Mouse (Mus musculus): ENCODE data around the gene Ugcg. TPM values are rescaled to one million over a fixed set of nuclear protein-coding genes. Genes with fewer than 3 reads are reported as not detected.

The Ugcg gene
- polyA plus RNA-seq, 1 experiment = 24.0 TPM

DNA sequence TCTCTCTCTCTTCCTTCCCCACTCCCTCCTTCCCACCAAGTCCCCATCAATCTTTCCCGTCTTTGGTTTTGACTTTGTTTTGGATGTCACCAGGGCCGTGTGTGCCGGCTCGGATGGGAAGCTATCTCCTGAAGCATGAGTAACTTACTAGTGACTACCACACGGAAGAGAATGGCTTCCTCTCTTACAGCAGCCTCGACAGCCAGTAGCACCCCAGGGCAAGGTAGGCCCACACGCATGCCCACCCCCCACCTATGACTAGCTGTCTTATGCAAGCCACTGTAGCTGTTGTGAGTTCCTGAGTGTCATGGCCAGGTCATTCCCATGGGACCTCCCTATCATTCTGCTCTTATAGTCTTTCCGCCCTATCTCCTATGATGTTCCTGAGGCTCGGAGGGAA, 38.0 kb downstream of the Ugcg start:
- TF ChIP-seq MYOG (IDR thresholded peaks at IDR 0.05; ENCODE audit: control insufficient read depth in 1 of 3, insufficient read depth in 1 of 3, insufficient read length in 2 of 3, low read depth in 2 of 3) = no peak
- TF ChIP-seq POLR2AphosphoS2 (IDR thresholded peaks at IDR 0.05; ENCODE audit: insufficient read length, low read depth) = peak; percentile 54

DNA sequence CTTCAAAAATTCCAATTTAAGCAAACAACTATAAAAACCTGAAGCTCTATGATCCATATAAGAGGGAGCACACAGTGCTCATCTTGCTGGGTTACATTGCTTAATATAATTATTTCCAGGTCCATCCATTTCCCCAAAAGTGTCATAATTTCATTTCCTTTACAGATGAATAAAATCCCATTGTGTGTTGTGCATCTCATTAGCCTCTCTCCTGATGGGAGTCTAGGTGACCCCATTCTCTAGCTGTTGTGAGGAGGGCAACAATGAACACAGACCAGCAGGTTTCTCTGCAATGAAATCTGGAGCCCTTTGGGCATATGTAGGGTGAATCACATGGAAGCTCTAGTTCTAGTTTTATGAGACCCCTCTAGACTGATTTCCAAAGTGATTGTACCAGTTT, 39.9 kb downstream of the Ugcg start:
- TF ChIP-seq CEBPB (IDR thresholded peaks at IDR 0.05; ENCODE audit: insufficient read depth, poor library complexity, severe bottlenecking) = no peak
- TF ChIP-seq MYOD1 (IDR thresholded peaks at IDR 0.05; ENCODE audit: control insufficient read depth in 1 of 3, insufficient read length in 2 of 3, low read depth in 2 of 3) = no peak
- no peak for TF ChIP-seq SRF (IDR thresholded peaks at IDR 0.05; ENCODE audit: control insufficient read depth, insufficient read length, low read depth)
- no peak for TF ChIP-seq REST (IDR thresholded peaks at IDR 0.05; ENCODE audit: insufficient read depth, insufficient read length)
- TF ChIP-seq MYOG (IDR thresholded peaks at IDR 0.05; ENCODE audit: control insufficient read depth in 1 of 3, insufficient read depth in 1 of 3, insufficient read length in 2 of 3, low read depth in 2 of 3) = no peak
- TF ChIP-seq TCF3 (IDR thresholded peaks at IDR 0.05; ENCODE audit: insufficient read length, low read depth) = no peak
- Histone ChIP-seq H3K27me3 (ENCODE audit: control insufficient read depth, insufficient read depth, insufficient read length) (no peaks in the 10 kb centered on the region), H3K4me2 (ENCODE audit: low read depth) (no peak overlapping the region), H3K4me3 (no peak overlapping the region), H3K36me3 (ENCODE audit: control insufficient read depth, insufficient read depth) (peaks cover 17% of the 10 kb centered on the region), H3ac (ENCODE audit: control insufficient read depth, insufficient read length) (no peak overlapping the region), H3K79me2 (ENCODE audit: control insufficient read depth, insufficient read depth) (no peaks in the 10 kb centered on the region)

More for the DNA sequence above, 38.0 kb downstream of the Ugcg start:
- no peak overlapping the region for H3K4me2 ChIP-seq (ENCODE audit: low read depth)
- no peak overlapping the region for H3K4me3 ChIP-seq
- H3ac ChIP-seq (ENCODE audit: control insufficient read depth, insufficient read length) = no peak overlapping the region
- peaks cover 36% of the 10 kb centered on the region for H3K36me3 ChIP-seq (ENCODE audit: control insufficient read depth, insufficient read depth)
- no peaks in the 10 kb centered on the region for H3K27me3 ChIP-seq (ENCODE audit: control insufficient read depth, insufficient read depth, insufficient read length)
- peaks cover 2% of the 10 kb centered on the region for H3K79me2 ChIP-seq (ENCODE audit: control insufficient read depth, insufficient read depth)

DNA sequence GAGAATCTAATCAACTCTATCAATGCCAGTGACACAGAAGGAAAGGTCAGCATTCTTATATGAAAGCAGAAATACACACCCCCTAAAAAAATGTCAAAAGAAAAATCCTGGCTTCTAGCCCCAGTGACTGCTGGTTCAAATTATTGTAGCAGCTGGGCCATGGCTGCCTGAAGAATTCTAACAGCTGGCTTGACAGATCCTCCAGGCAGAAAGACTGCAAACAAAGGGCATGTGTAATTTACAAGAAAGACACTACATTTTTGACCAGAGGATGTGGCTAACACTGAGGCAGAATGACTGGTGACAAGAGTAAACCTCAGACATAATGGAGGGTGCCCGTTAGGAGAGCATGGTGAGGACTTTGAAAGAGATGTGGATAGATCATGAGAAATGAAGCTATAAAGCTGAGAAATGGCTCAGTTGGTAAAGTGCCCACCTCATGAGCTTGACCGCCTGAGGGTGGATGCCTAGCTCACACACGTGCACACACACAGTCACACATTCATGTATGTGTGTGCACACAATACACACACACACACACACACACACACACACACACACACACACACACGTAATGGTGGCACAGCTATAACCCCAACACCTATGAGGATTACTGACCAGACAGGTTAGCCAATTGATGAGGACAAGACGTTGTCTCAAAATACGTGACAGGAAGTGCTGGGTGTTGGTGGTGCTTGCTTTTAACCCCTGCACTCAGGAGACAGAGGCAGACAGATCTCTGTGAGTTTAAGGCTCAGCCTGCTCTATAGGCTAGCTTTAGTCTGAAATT, 42.4 kb downstream of the Ugcg start:
- Histone ChIP-seq H3K27me3 (ENCODE audit: control insufficient read depth, insufficient read depth, insufficient read length) (no peaks in the 10 kb centered on the region), H3K79me2 (ENCODE audit: control insufficient read depth, insufficient read depth) (no peaks in the 10 kb centered on the region), H3K4me3 (no peak overlapping the region), H3K36me3 (ENCODE audit: control insufficient read depth, insufficient read depth) (peaks cover 11% of the 10 kb centered on the region), H3ac (ENCODE audit: control insufficient read depth, insufficient read length) (no peak overlapping the region), H3K4me2 (ENCODE audit: low read depth) (peak overlapping the region; percentile 31)
- TF ChIP-seq USF1 (IDR thresholded peaks at IDR 0.05; ENCODE audit: low read depth) (no peak), MYOG (IDR thresholded peaks at IDR 0.05; ENCODE audit: control insufficient read depth in 1 of 3, insufficient read depth in 1 of 3, insufficient read length in 2 of 3, low read depth in 2 of 3) (peak in 2 of 3 experiments; percentile 42 to 46), POLR2A (IDR thresholded peaks at IDR 0.05; ENCODE audit: insufficient read length, low read depth) (no peak), POLR2AphosphoS2 (IDR thresholded peaks at IDR 0.05; ENCODE audit: insufficient read length, low read depth) (no peak), CEBPB (IDR thresholded peaks at IDR 0.05; ENCODE audit: insufficient read depth, poor library complexity, severe bottlenecking) (no peak), MAX (IDR thresholded peaks at IDR 0.05; ENCODE audit: low read depth) (no peak), SRF (IDR thresholded peaks at IDR 0.05; ENCODE audit: control insufficient read depth, insufficient read length, low read depth) (no peak), REST (IDR thresholded peaks at IDR 0.05; ENCODE audit: insufficient read depth, insufficient read length) (no peak), E2F4 (IDR thresholded peaks at IDR 0.05; ENCODE audit: insufficient read depth) (no peak), MYOD1 (IDR thresholded peaks at IDR 0.05; ENCODE audit: control insufficient read depth in 1 of 3, insufficient read length in 2 of 3, low read depth in 2 of 3) (peak; percentile 89 to 92 (median 92)), TCF3 (IDR thresholded peaks at IDR 0.05; ENCODE audit: insufficient read length, low read depth) (peak; percentile 45), TCF12 (IDR thresholded peaks at IDR 0.05; ENCODE audit: insufficient read depth, poor library complexity, severe bottlenecking) (peak; percentile 88)

DNA sequence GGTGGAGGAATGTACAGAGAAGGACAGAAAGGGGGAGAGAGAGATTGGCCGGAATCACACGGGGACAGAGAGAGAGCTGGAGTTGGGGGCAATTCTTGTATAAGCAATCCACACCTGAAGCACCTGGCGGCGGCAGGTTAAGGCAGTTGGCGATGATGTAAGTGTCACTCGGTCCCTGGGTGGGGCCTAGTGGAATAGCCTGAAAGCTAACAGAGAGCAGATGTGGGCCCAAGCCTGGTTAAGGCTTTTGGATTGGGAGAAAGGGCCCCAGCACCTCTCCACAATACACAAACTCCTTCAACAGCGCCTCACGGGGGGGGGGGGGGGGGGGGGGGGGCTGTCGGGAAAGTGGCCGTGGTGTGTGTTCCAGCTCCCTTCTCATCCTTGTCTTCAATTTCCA, 45.0 kb downstream of the Ugcg start:
- TF ChIP-seq MYOD1 (IDR thresholded peaks at IDR 0.05; ENCODE audit: control insufficient read depth in 1 of 3, insufficient read length in 2 of 3, low read depth in 2 of 3) = no peak
- TF ChIP-seq SRF (IDR thresholded peaks at IDR 0.05; ENCODE audit: control insufficient read depth, insufficient read length, low read depth) = no peak
- TF ChIP-seq MAX (IDR thresholded peaks at IDR 0.05; ENCODE audit: low read depth) = no peak
- TF ChIP-seq E2F4 (IDR thresholded peaks at IDR 0.05; ENCODE audit: insufficient read depth) = no peak
- TF ChIP-seq REST (IDR thresholded peaks at IDR 0.05; ENCODE audit: insufficient read depth, insufficient read length) = no peak
- TF ChIP-seq TCF3 (IDR thresholded peaks at IDR 0.05; ENCODE audit: insufficient read length, low read depth) = no peak
- TF ChIP-seq TCF12 (IDR thresholded peaks at IDR 0.05; ENCODE audit: insufficient read depth, poor library complexity, severe bottlenecking) = no peak
- TF ChIP-seq POLR2AphosphoS2 (IDR thresholded peaks at IDR 0.05; ENCODE audit: insufficient read length, low read depth) = no peak
- no peak for TF ChIP-seq USF1 (IDR thresholded peaks at IDR 0.05; ENCODE audit: low read depth)
- TF ChIP-seq POLR2A (IDR thresholded peaks at IDR 0.05; ENCODE audit: insufficient read length, low read depth) = no peak
- TF ChIP-seq MYOG (IDR thresholded peaks at IDR 0.05; ENCODE audit: control insufficient read depth in 1 of 3, insufficient read depth in 1 of 3, insufficient read length in 2 of 3, low read depth in 2 of 3) = no peak
- TF ChIP-seq CEBPB (IDR thresholded peaks at IDR 0.05; ENCODE audit: insufficient read depth, poor library complexity, severe bottlenecking) = no peak
- Histone ChIP-seq H3K27me3 (ENCODE audit: control insufficient read depth, insufficient read depth, insufficient read length) (no peaks in the 10 kb centered on the region), H3ac (ENCODE audit: control insufficient read depth, insufficient read length) (no peak overlapping the region), H3K36me3 (ENCODE audit: control insufficient read depth, insufficient read depth) (no peaks in the 10 kb centered on the region), H3K4me3 (no peak overlapping the region), H3K79me2 (ENCODE audit: control insufficient read depth, insufficient read depth) (no peaks in the 10 kb centered on the region), H3K4me2 (ENCODE audit: low read depth) (no peak overlapping the region)

Data from myocyte (in vitro differentiated cells).